In the genomic region with DNA sequence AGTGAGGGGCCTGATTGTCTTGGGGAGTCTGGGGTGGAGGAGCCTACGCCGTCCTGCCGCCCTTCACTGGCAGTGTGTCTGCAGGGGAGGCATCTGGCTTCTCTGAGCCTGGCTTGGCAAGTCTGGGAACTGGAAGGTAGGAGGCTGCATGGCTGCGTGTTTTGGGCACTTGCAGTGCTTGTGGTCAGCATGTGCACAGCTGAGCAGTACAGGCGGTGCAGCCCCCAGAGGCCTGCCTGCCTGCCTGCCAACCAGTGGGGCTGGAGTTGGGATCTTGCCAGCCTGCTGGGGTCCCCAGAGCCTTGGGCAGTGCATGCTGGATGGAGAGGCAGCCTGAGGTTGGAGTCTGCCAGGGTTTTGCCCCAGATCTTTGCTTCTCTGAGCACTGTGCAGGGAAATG, we compare ENCODE assay signal across 11 mouse cellular contexts. TPM values are rescaled to one million over a fixed set of nuclear protein-coding genes. Genes with fewer than 3 reads are reported as not detected.
A peak's percentile ranks its signal among the peaks of the same experiment; 100 is the strongest.
DNase-seq lines count a peak whose midpoint lies in the region; ATAC-seq lines count a peak whose summit lies in the region.
"Had no signal": no experiment of that assay in that cellular context is flagged by ENCODE, and none has a peak within 500 bp of the region (broad histone marks: within the 10 kb centered on the region; RNA-seq: fewer than 3 reads in every experiment).

No protein-coding gene starts in this region.

- peaks cover 94% of the 10 kb centered on the region for H3K36me3 ChIP-seq in heart, embryonic 13.5 days
- H3K36me3 ChIP-seq in heart, embryonic 11.5 days (ENCODE audit: control insufficient read depth, insufficient read depth, low read length) = peaks cover 6% of the 10 kb centered on the region; the same call in 1 of the 2 replicates
- H3K36me3 ChIP-seq in neural tube, embryonic 13.5 days = peaks cover 79% of the 10 kb centered on the region
- peaks cover 83% of the 10 kb centered on the region for H3K36me3 ChIP-seq in hindbrain, embryonic 13.5 days
- 0 out of 2 replicates have a peak, but pooled peaks cover 7% of the 10 kb centered on the region for H3K36me3 ChIP-seq in stomach, embryonic 16.5 days (ENCODE audit: control insufficient read depth, insufficient read depth, low read length)

- peaks cover 6% of the 10 kb centered on the region; the same call in 1 of the 2 replicates for H3K4me1 ChIP-seq in heart, embryonic 13.5 days
- no peaks in the 10 kb centered on the region for H3K4me1 ChIP-seq in heart, embryonic 11.5 days (ENCODE audit: control insufficient read depth, insufficient read depth, low read length)
- peaks cover 18% of the 10 kb centered on the region; the same call in 1 of the 2 replicates for H3K4me1 ChIP-seq in neural tube, embryonic 13.5 days (replicated peaks)
- H3K4me1 ChIP-seq in hindbrain, embryonic 13.5 days (replicated peaks) = peaks cover 12% of the 10 kb centered on the region
- no peaks in the 10 kb centered on the region for H3K4me1 ChIP-seq in stomach, embryonic 16.5 days (ENCODE audit: control insufficient read depth, insufficient read depth, low read length)

- ATAC-seq in heart, embryonic 13.5 days (ENCODE audit: extremely low read depth, insufficient number of reproducible peaks, low FRiP score, low TSS enrichment) = no peak
- no peak for ATAC-seq in heart, embryonic 11.5 days (replicated peaks; ENCODE audit: insufficient number of reproducible peaks, low FRiP score, low TSS enrichment)
- peak; percentile 30; the same call in 1 of the 2 replicates for ATAC-seq in neural tube, embryonic 13.5 days (ENCODE audit: low read depth)
- peak; percentile 67 for ATAC-seq in hindbrain, embryonic 13.5 days (ENCODE audit: low FRiP score)
- no peak for ATAC-seq in stomach, embryonic 16.5 days (ENCODE audit: insufficient read depth, low FRiP score)
- ATAC-seq in CD4-positive, CD25-positive, alpha-beta regulatory T cell, adult 4 months = no peak

- peak overlapping the region; percentile 12; the same call in 1 of the 2 replicates for H3K27ac ChIP-seq in heart, embryonic 13.5 days (replicated peaks)
- H3K27ac ChIP-seq in heart, embryonic 11.5 days (ENCODE audit: low read depth, low read length) = no peak overlapping the region
- peak overlapping the region; percentile 57 for H3K27ac ChIP-seq in neural tube, embryonic 13.5 days (replicated peaks)
- H3K27ac ChIP-seq in hindbrain, embryonic 13.5 days = peak overlapping the region; percentile 71
- peak overlapping the region; percentile 49; the same call in 1 of the 2 replicates for H3K27ac ChIP-seq in stomach, embryonic 16.5 days (ENCODE audit: low read length)

- no peak for DNase-seq in neural tube, embryonic 10.5 days (ENCODE audit: extremely low spot score, low spot score)
- DNase-seq: gastrocnemius, postnatal 14 days; heart, postnatal 10 days; kidney, adult 8-10 months had no signal

- H3K9me3 ChIP-seq in heart, embryonic 13.5 days = no peaks in the 10 kb centered on the region
- H3K9me3 ChIP-seq in heart, embryonic 11.5 days (replicated peaks; ENCODE audit: control insufficient read depth, low read length) = no peaks in the 10 kb centered on the region
- no peaks in the 10 kb centered on the region for H3K9me3 ChIP-seq in neural tube, embryonic 13.5 days
- H3K9me3 ChIP-seq in hindbrain, embryonic 13.5 days = no peaks in the 10 kb centered on the region
- H3K9me3 ChIP-seq in stomach, embryonic 16.5 days (replicated peaks; ENCODE audit: control insufficient read depth, low read length) = no peaks in the 10 kb centered on the region

- H3K4me2 ChIP-seq in heart, embryonic 13.5 days = no peak overlapping the region
- H3K4me2 ChIP-seq in heart, embryonic 11.5 days = no peak overlapping the region
- H3K4me2 ChIP-seq in neural tube, embryonic 13.5 days = no peak overlapping the region
- no peak overlapping the region for H3K4me2 ChIP-seq in hindbrain, embryonic 13.5 days
- H3K4me2 ChIP-seq in stomach, embryonic 16.5 days (ENCODE audit: low read depth, low read length) = no peak overlapping the region
- H3K4me2 ChIP-seq: liver, embryonic 11.5 days had no signal

- H3K4me3 ChIP-seq in heart, embryonic 13.5 days = no peak overlapping the region
- no peak overlapping the region for H3K4me3 ChIP-seq in heart, embryonic 11.5 days (ENCODE audit: low read depth, low read length)
- H3K4me3 ChIP-seq in neural tube, embryonic 13.5 days = no peak overlapping the region
- no peak overlapping the region for H3K4me3 ChIP-seq in hindbrain, embryonic 13.5 days
- H3K4me3 ChIP-seq in stomach, embryonic 16.5 days (replicated peaks; ENCODE audit: low read length) = no peak overlapping the region

- no peaks in the 10 kb centered on the region for H3K27me3 ChIP-seq in heart, embryonic 13.5 days (replicated peaks)
- H3K27me3 ChIP-seq in heart, embryonic 11.5 days (ENCODE audit: control insufficient read depth, insufficient read depth, low read length) = no peaks in the 10 kb centered on the region
- no peaks in the 10 kb centered on the region for H3K27me3 ChIP-seq in neural tube, embryonic 13.5 days
- no peaks in the 10 kb centered on the region for H3K27me3 ChIP-seq in hindbrain, embryonic 13.5 days
- no peaks in the 10 kb centered on the region for H3K27me3 ChIP-seq in stomach, embryonic 16.5 days (ENCODE audit: control insufficient read depth, insufficient read depth, low read length)

- no peak overlapping the region for H3K9ac ChIP-seq in heart, embryonic 13.5 days
- H3K9ac ChIP-seq in heart, embryonic 11.5 days (ENCODE audit: low read depth, low read length) = no peak overlapping the region
- H3K9ac ChIP-seq in neural tube, embryonic 13.5 days = peak overlapping the region; percentile 43; the same call in 1 of the 2 replicates
- peak overlapping the region; percentile 44 for H3K9ac ChIP-seq in hindbrain, embryonic 13.5 days
- H3K9ac ChIP-seq in stomach, embryonic 16.5 days (ENCODE audit: low read length) = no peak overlapping the region; the same call in 1 of the 2 replicates

- WGBS in heart, embryonic 13.5 days = 86% methylated on average over 5 of the region's 5 CpGs
- WGBS in heart, embryonic 11.5 days (ENCODE audit: insufficient replicate concordance) = 88% methylated on average over 5 of the region's 5 CpGs
- 76% methylated on average over 5 of the region's 5 CpGs for WGBS in neural tube, embryonic 13.5 days
- 81% methylated on average over 5 of the region's 5 CpGs for WGBS in hindbrain, embryonic 13.5 days
- WGBS in stomach, embryonic 16.5 days = 86% methylated on average over 5 of the region's 5 CpGs

RNA-seq across cellular contexts. Expression of a gene that starts 16.1 kb away (rescaled TPM):
- polyA plus RNA-seq in heart, embryonic 13.5 days (2015; fragmentation: Nextera tagmentation; extraction: Ambion mirVana) = 691 and 741 TPM in 2 replicates
- 711 and 729 TPM in 2 replicates for polyA plus RNA-seq in heart, embryonic 11.5 days (2014; fragmentation: Nextera tagmentation; extraction: Ambion mirVana)
- 505 and 556 TPM in 2 replicates for polyA plus RNA-seq in neural tube, embryonic 13.5 days (2015; fragmentation: Nextera tagmentation; extraction: Ambion mirVana)
- 509 and 531 TPM in 2 replicates for polyA plus RNA-seq in hindbrain, embryonic 13.5 days (2015; fragmentation: Nextera tagmentation; extraction: Ambion mirVana)
- 445 and 507 TPM in 2 replicates for polyA plus RNA-seq in stomach, embryonic 16.5 days (2015; fragmentation: Nextera tagmentation; extraction: Ambion mirVana)
- polyA plus RNA-seq in CD4-positive, CD25-positive, alpha-beta regulatory T cell, adult 4 months (2017; shearing (Covaris generic)) = 100 to 1,000 TPM; 450 to 480 TPM

RNA-seq across cellular contexts. Expression of a gene that starts 23.5 kb away (rescaled TPM):
- polyA plus RNA-seq in heart, embryonic 13.5 days (2015; fragmentation: Nextera tagmentation; extraction: Ambion mirVana) = 149 and 154 TPM in 2 replicates
- polyA plus RNA-seq in heart, embryonic 11.5 days (2014; fragmentation: Nextera tagmentation; extraction: Ambion mirVana) = 160 and 182 TPM in 2 replicates
- 141 and 153 TPM in 2 replicates for polyA plus RNA-seq in neural tube, embryonic 13.5 days (2015; fragmentation: Nextera tagmentation; extraction: Ambion mirVana)
- polyA plus RNA-seq in hindbrain, embryonic 13.5 days (2015; fragmentation: Nextera tagmentation; extraction: Ambion mirVana) = 150 and 154 TPM in 2 replicates
- polyA plus RNA-seq in stomach, embryonic 16.5 days (2015; fragmentation: Nextera tagmentation; extraction: Ambion mirVana) = 174 and 180 TPM in 2 replicates
- polyA plus RNA-seq in CD4-positive, CD25-positive, alpha-beta regulatory T cell, adult 4 months (2017; shearing (Covaris generic)) = 100 to 1,000 TPM; 194 to 220 TPM

RNA-seq across cellular contexts. Expression of a gene that starts 42.3 kb away (rescaled TPM):
- polyA plus RNA-seq in heart, embryonic 13.5 days (2015; fragmentation: Nextera tagmentation; extraction: Ambion mirVana) = 9.1 and 10.1 TPM in 2 replicates
- 8.4 and 9.6 TPM in 2 replicates for polyA plus RNA-seq in heart, embryonic 11.5 days (2014; fragmentation: Nextera tagmentation; extraction: Ambion mirVana)
- 12.9 and 13.0 TPM in 2 replicates for polyA plus RNA-seq in neural tube, embryonic 13.5 days (2015; fragmentation: Nextera tagmentation; extraction: Ambion mirVana)
- 13.6 and 14.4 TPM in 2 replicates for polyA plus RNA-seq in hindbrain, embryonic 13.5 days (2015; fragmentation: Nextera tagmentation; extraction: Ambion mirVana)
- polyA plus RNA-seq in stomach, embryonic 16.5 days (2015; fragmentation: Nextera tagmentation; extraction: Ambion mirVana) = 17.2 and 19.0 TPM in 2 replicates
- 10 to 100 TPM; 28.4 to 54.8 TPM for polyA plus RNA-seq in CD4-positive, CD25-positive, alpha-beta regulatory T cell, adult 4 months (2017; shearing (Covaris generic))

RNA-seq across cellular contexts. Expression of a gene that starts 46.7 kb away (rescaled TPM):
- polyA plus RNA-seq in heart, embryonic 13.5 days (2015; fragmentation: Nextera tagmentation; extraction: Ambion mirVana) = 5.5 and 6.5 TPM in 2 replicates
- 6.2 and 7.5 TPM in 2 replicates for polyA plus RNA-seq in heart, embryonic 11.5 days (2014; fragmentation: Nextera tagmentation; extraction: Ambion mirVana)
- polyA plus RNA-seq in neural tube, embryonic 13.5 days (2015; fragmentation: Nextera tagmentation; extraction: Ambion mirVana) = 2.4 and 2.9 TPM in 2 replicates
- 2.5 and 2.8 TPM in 2 replicates for polyA plus RNA-seq in hindbrain, embryonic 13.5 days (2015; fragmentation: Nextera tagmentation; extraction: Ambion mirVana)
- 7.8 and 9.7 TPM in 2 replicates for polyA plus RNA-seq in stomach, embryonic 16.5 days (2015; fragmentation: Nextera tagmentation; extraction: Ambion mirVana)
- 100 to 1,000 TPM; 233 to 369 TPM for polyA plus RNA-seq in CD4-positive, CD25-positive, alpha-beta regulatory T cell, adult 4 months (2017; shearing (Covaris generic))

RNA-seq across cellular contexts. Expression of a gene that starts 52.5 kb away (rescaled TPM):
- 12.0 and 13.0 TPM in 2 replicates for polyA plus RNA-seq in heart, embryonic 13.5 days (2015; fragmentation: Nextera tagmentation; extraction: Ambion mirVana)
- polyA plus RNA-seq in heart, embryonic 11.5 days (2014; fragmentation: Nextera tagmentation; extraction: Ambion mirVana) = 16.5 and 20.0 TPM in 2 replicates
- 13.3 and 16.8 TPM in 2 replicates for polyA plus RNA-seq in neural tube, embryonic 13.5 days (2015; fragmentation: Nextera tagmentation; extraction: Ambion mirVana)
- 16.3 and 18.2 TPM in 2 replicates for polyA plus RNA-seq in hindbrain, embryonic 13.5 days (2015; fragmentation: Nextera tagmentation; extraction: Ambion mirVana)
- polyA plus RNA-seq in stomach, embryonic 16.5 days (2015; fragmentation: Nextera tagmentation; extraction: Ambion mirVana) = 14.5 and 14.8 TPM in 2 replicates
- polyA plus RNA-seq in CD4-positive, CD25-positive, alpha-beta regulatory T cell, adult 4 months (2017; shearing (Covaris generic)) = 10 to 100 TPM; 19.2 to 30.7 TPM

Comparison
In these comparisons a context has a peak if more than half of its experiments do, and no peak if none do; other contexts are left out.
1. ATAC-seq: peak in neural tube, embryonic 13.5 days (single experiment) and hindbrain, embryonic 13.5 days (single experiment); none in heart, embryonic 13.5 days (single experiment), heart, embryonic 11.5 days (single experiment), stomach, embryonic 16.5 days (single experiment) and CD4-positive, CD25-positive, alpha-beta regulatory T cell, adult 4 months (single experiment).
2. H3K9ac ChIP-seq: peak in neural tube, embryonic 13.5 days (single experiment) and hindbrain, embryonic 13.5 days (single experiment); none in heart, embryonic 13.5 days (single experiment), heart, embryonic 11.5 days (single experiment) and stomach, embryonic 16.5 days (single experiment).